Mouse (Mus musculus) lung, postnatal 25 days (tissue): Measurements from ENCODE around the gene Thap8.

Source experiments
- DNase-seq: peaks from one replicate; pipeline ENCODE4 v3.0.0; 2022; ENCODE audit warnings: low spot score

Gene Thap8

GRCm38 (mm10) chr7:30286701-30287410 is 7.0 kb downstream of the Thap8 start:
- DNase-seq, result no peak

GRCm38 (mm10) chr7:30288046-30288445 is 8.2 kb downstream of the Thap8 start:
- DNase-seq, result no peak

GRCm38 (mm10) chr7:30289071-30289713 is 9.3 kb downstream of the Thap8 start:
- no peak for DNase-seq

GRCm38 (mm10) chr7:30289714-30290399 is 10.0 kb downstream of the Thap8 start:
- no peak for DNase-seq

- no peak for DNase-seq
Observed at GRCm38 (mm10) chr7:30291215-30292131, 11.6 kb downstream of the Thap8 start, which contains the start of gene Clip3. Clip3 (plus strand) TSS chr7:30291728.

GRCm38 (mm10) chr7:30293795-30294194 is 13.9 kb downstream of the Thap8 start:
- no peak for DNase-seq

- no peak for DNase-seq
Observed at GRCm38 (mm10) chr7:30294296-30294695, 14.4 kb downstream of the Thap8 start.

- no peak for DNase-seq
Observed at GRCm38 (mm10) chr7:30295103-30295502, 15.2 kb downstream of the Thap8 start.

- no peak for DNase-seq
Observed at GRCm38 (mm10) chr7:30296816-30297215, 16.9 kb downstream of the Thap8 start.

GRCm38 (mm10) chr7:30297266-30297665 is 17.4 kb downstream of the Thap8 start:
- DNase-seq, result no peak

- no peak for DNase-seq
Observed at GRCm38 (mm10) chr7:30300914-30301313, 21.0 kb downstream of the Thap8 start.

GRCm38 (mm10) chr7:30306083-30306779 is 26.3 kb downstream of the Thap8 start:
- no peak for DNase-seq

- peak; percentile 97 for DNase-seq
Observed at GRCm38 (mm10) chr7:30308076-30309005, 28.4 kb downstream of the Thap8 start, which contains the start of gene Alkbh6. Alkbh6 (plus strand) TSS chr7:30308717.

GRCm38 (mm10) chr7:30309395-30310129 is 29.7 kb downstream of the Thap8 start:
- DNase-seq, result no peak

- DNase-seq, result no peak
Observed at GRCm38 (mm10) chr7:30310136-30310535, 30.2 kb downstream of the Thap8 start.

GRCm38 (mm10) chr7:30313666-30314320 is 33.9 kb downstream of the Thap8 start:
- no peak for DNase-seq

- DNase-seq, result no peak
Observed at GRCm38 (mm10) chr7:30314721-30315155, 34.8 kb downstream of the Thap8 start, which contains the start of gene Syne4. Syne4 (plus strand) TSS chr7:30314807.
